Mouse (Mus musculus) testis, adult 2 months (tissue): ENCODE results near the gene Ermard.
"Not testable (repeated sequence)": the region's sequence is repeated elsewhere in the genome, so short reads cannot be mapped to it uniquely, and the experiment has no call there.

Experiments
- CTCF ChIP-seq: fragments of 200-500 bp; IDR thresholded peaks from 2 replicates; pipeline ENCODE4 v1.5.1; 2012; ENCODE audit warnings: low read depth, mild to moderate bottlenecking, inconsistent platforms, low read length, moderate library complexity; ENCODE audit not compliant: control insufficient read depth, insufficient read depth, insufficient replicate concordance
- POLR2A ChIP-seq: fragments of 200-500 bp; IDR thresholded peaks from 2 replicates; pipeline ENCODE4 v1.6.1; 2012; ENCODE audit warnings: low read depth, mild to moderate bottlenecking, inconsistent platforms, low read length, moderate library complexity; ENCODE audit not compliant: control insufficient read depth

DNA sequence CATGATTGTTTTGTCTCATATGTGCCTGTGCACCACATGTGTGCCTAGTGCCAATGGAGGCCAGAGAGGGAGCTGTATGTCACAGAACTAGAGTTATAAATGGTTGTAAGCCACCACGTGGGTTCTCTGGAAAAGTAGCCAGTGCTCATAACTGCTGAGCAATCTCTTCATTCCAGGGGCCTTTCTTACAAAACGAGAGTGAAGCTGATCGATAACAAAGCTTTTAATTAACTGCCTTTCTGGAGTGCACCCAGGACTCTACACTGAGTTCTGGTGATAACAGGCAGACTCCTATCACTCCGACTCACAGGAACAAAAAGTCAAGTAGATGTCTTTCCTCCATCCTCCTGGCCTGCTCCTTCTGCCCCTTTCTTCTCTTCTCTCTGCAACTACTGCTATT is 41.0 kb upstream of the Ermard start:
- not testable (repeated sequence) for TF ChIP-seq CTCF, POLR2A
